Mouse (Mus musculus) embryonic fibroblast, embryonic 13.5 days (primary cell): ENCODE data around the gene Crybb1.

ENCODE experiments used
- CTCF ChIP-seq: IDR thresholded peaks from 2 replicates; pipeline ENCODE4 v1.5.1; 2011; ENCODE audit warnings: mild to moderate bottlenecking, control low read depth, low read length, moderate library complexity, borderline replicate concordance; ENCODE audit not compliant: insufficient read depth
- POLR2A ChIP-seq: IDR thresholded peaks from 2 replicates; pipeline ENCODE4 v1.6.1; 2011; ENCODE audit warnings: low read depth, mild to moderate bottlenecking, control low read depth, low read length, moderate library complexity

DNA sequence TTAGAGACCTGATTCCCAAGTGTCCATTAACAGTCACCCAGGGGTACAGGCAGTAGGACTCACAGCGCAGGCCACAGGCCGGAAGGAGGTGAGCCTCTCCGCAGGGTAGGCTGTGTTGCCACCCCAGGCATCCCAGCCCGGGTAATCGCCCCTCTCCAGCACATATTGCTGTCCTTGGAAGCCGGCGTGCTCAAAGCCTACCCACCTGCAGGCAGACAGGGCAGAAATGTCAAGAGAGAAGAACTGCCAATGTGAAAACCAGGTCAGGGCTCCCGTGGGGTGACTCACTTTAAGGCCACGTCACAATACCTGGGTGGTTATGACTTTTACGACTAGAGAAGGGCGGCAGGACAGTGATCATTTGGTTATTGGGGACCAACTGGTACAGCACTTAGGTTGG, 6.5 kb upstream of the Crybb1 start:
- TF ChIP-seq CTCF (no peak), POLR2A (no peak)
